Mouse (Mus musculus) cortical plate, adult 2 months (tissue): Measurements from ENCODE around the gene Tspan1. TPM values are rescaled to one million over a fixed set of nuclear protein-coding genes. Genes with fewer than 3 reads are reported as not detected.

Source experiments
- H3K27ac ChIP-seq: fragments of 200-500 bp; 2 replicates; pipeline ENCODE4 v1.5.1; 2012; ENCODE audit warnings: low read length, control low read depth, inconsistent platforms; ENCODE audit not compliant: insufficient read depth
- H3K4me1 ChIP-seq: fragments of 200-500 bp; 2 replicates; pipeline ENCODE4 v1.6.1; 2011; ENCODE audit warnings: low read length; ENCODE audit not compliant: control insufficient read depth, insufficient read depth
- H3K4me3 ChIP-seq: fragments of 200-500 bp; 2 replicates; pipeline ENCODE4 v1.5.1; 2011; ENCODE audit warnings: mild to moderate bottlenecking, low read length, control low read depth; ENCODE audit not compliant: insufficient read depth
- CTCF ChIP-seq: fragments of 200-500 bp; IDR thresholded peaks from 2 replicates; pipeline ENCODE4 v1.5.1; 2011; ENCODE audit warnings: mild to moderate bottlenecking, control low read depth, low read length; ENCODE audit not compliant: insufficient read depth; ENCODE audit errors: extremely low read depth
- POLR2A ChIP-seq: fragments of 200-500 bp; IDR thresholded peaks from 2 replicates; pipeline ENCODE4 v1.6.1; 2011; ENCODE audit warnings: mild to moderate bottlenecking, low read length, control low read depth; ENCODE audit not compliant: insufficient read depth; ENCODE audit errors: extremely low read depth
- polyA plus RNA-seq: library from polyadenylated mRNA; depleted of rRNA; stranded (reverse); fragments of >200 nt; gene quantifications from 2 replicates; pipeline ENCODE4 v1.2.3, GENCODE M21; 2012

The Tspan1 gene
- polyA plus RNA-seq, 1 experiment, result 0.27 TPM

GRCm38 (mm10) chr4:116169353-116169672 lies 1.9 kb upstream of the Tspan1 start:
- peaks cover 2% of the 10 kb centered on the region for H3K4me1 ChIP-seq
- TF ChIP-seq CTCF (no peak), POLR2A (no peak)
- no peak overlapping the region for H3K4me3 ChIP-seq
- no peak overlapping the region for H3K27ac ChIP-seq

- no peak overlapping the region for H3K4me3 ChIP-seq
- TF ChIP-seq POLR2A, result no peak
- peak; percentile 77 for TF ChIP-seq CTCF
Measured at GRCm38 (mm10) chr4:116168617-116169352, 1.4 kb upstream of the Tspan1 start.

GRCm38 (mm10) chr4:116165708-116166407 lies 1.5 kb downstream of the Tspan1 start:
- Histone ChIP-seq H3K4me3 (no peak overlapping the region), H3K4me1 (no peaks in the 10 kb centered on the region; the same call in 1 of the 2 replicates), H3K27ac (no peak overlapping the region)
- no peak for TF ChIP-seq POLR2A

More at GRCm38 (mm10) chr4:116168617-116169352, 1.4 kb upstream of the Tspan1 start:
- Histone ChIP-seq H3K27ac (no peak overlapping the region), H3K4me1 (no peaks in the 10 kb centered on the region)

GRCm38 (mm10) chr4:116164759-116165554 lies 2.4 kb downstream of the Tspan1 start:
- H3K4me1 ChIP-seq, result peaks cover 2% of the 10 kb centered on the region

GRCm38 (mm10) chr4:116162142-116162541 lies 5.3 kb downstream of the Tspan1 start:
- H3K4me1 ChIP-seq, result peaks cover 2% of the 10 kb centered on the region
- H3K27ac ChIP-seq, result no peak overlapping the region
- TF ChIP-seq CTCF, result no peak
- TF ChIP-seq POLR2A, result no peak
- H3K4me3 ChIP-seq, result no peak overlapping the region

More at GRCm38 (mm10) chr4:116164759-116165554, 2.4 kb downstream of the Tspan1 start:
- no peak overlapping the region for H3K4me3 ChIP-seq
- no peak overlapping the region for H3K27ac ChIP-seq
- no peak for TF ChIP-seq POLR2A
- no peak for TF ChIP-seq CTCF

- peak overlapping the region; percentile 63; the same call in 1 of the 2 replicates for H3K27ac ChIP-seq
- no peak for TF ChIP-seq CTCF
- TF ChIP-seq POLR2A, result no peak
- peaks cover 2% of the 10 kb centered on the region for H3K4me1 ChIP-seq
- H3K4me3 ChIP-seq, result no peak overlapping the region
Measured at GRCm38 (mm10) chr4:116160769-116161168, 6.6 kb downstream of the Tspan1 start.

- H3K4me1 ChIP-seq, result peaks cover 2% of the 10 kb centered on the region
- H3K4me3 ChIP-seq, result no peak overlapping the region
- TF ChIP-seq CTCF (peak; percentile 54), POLR2A (no peak)
- peak overlapping the region; percentile 63; the same call in 1 of the 2 replicates for H3K27ac ChIP-seq
Measured at GRCm38 (mm10) chr4:116159912-116160311, 7.5 kb downstream of the Tspan1 start.

- Histone ChIP-seq H3K4me1 (peaks cover 2% of the 10 kb centered on the region), H3K27ac (no peak overlapping the region), H3K4me3 (no peak overlapping the region)
- TF ChIP-seq POLR2A (no peak), CTCF (no peak)
Measured at GRCm38 (mm10) chr4:116157882-116158281, 9.5 kb downstream of the Tspan1 start.

GRCm38 (mm10) chr4:116152702-116153101 lies 14.7 kb downstream of the Tspan1 start:
- TF ChIP-seq POLR2A (no peak), CTCF (no peak)
- Histone ChIP-seq H3K4me1 (peaks cover 4% of the 10 kb centered on the region), H3K27ac (no peak overlapping the region), H3K4me3 (no peak overlapping the region)
